Mouse (Mus musculus) cerebellum, adult 2 months (tissue): ENCODE measurements at regions not wholly inside any gene's neighbourhood (a gene's known extent, or its start where the extent isn't known, plus 50 kb on each side); places are given as distances from the start of the nearest gene placed in this dataset.

Source experiments
- DNase-seq, 2 experiments: peaks; one replicate each; pipeline ENCODE4 v3.0.0; 2021
- H3K27ac ChIP-seq: fragments of 200-500 bp; 2 replicates; pipeline ENCODE4 v1.5.1; 2012; ENCODE audit warnings: low read length, control low read depth, inconsistent platforms; ENCODE audit not compliant: insufficient read depth
- H3K27me3 ChIP-seq: fragments of 200-500 bp; 2 replicates; pipeline ENCODE4 v1.6.1; 2012; ENCODE audit warnings: inconsistent platforms, mild to moderate bottlenecking, low read length, moderate library complexity; ENCODE audit not compliant: control insufficient read depth, insufficient read depth
- H3K4me1 ChIP-seq: fragments of 200-500 bp; 2 replicates; pipeline ENCODE4 v1.6.1; 2011; ENCODE audit warnings: low read length; ENCODE audit not compliant: control insufficient read depth, insufficient read depth
- H3K4me3 ChIP-seq: fragments of 200-500 bp; replicated peaks from 2 replicates; pipeline ENCODE3; 2011; ENCODE audit warnings: mild to moderate bottlenecking, low read depth, low read length, control low read depth; ENCODE audit not compliant: insufficient read depth
- CTCF ChIP-seq: fragments of 200-500 bp; IDR thresholded peaks from 2 replicates; pipeline ENCODE4 v1.5.1; 2011; ENCODE audit warnings: low read depth, mild to moderate bottlenecking, control low read depth, low read length, moderate library complexity, borderline replicate concordance; ENCODE audit not compliant: insufficient read depth
- POLR2A ChIP-seq: fragments of 200-500 bp; IDR thresholded peaks from 2 replicates; pipeline ENCODE4 v1.6.1; 2011; ENCODE audit warnings: low read length, control low read depth, borderline replicate concordance; ENCODE audit not compliant: insufficient read depth
- WGBS: fragments of 180-500 bp; shearing (Covaris S2); methylation state at CpG from one replicate; pipeline ENCODE4 v1.1.7; 2018; 5-methylcytosine and 5-hydroxymethylcytosine counted together

GRCm38 (mm10) chr4:81743978-81744628, 301.5 kb upstream of the Mpdz start:
- Histone ChIP-seq H3K4me3 (no peak overlapping the region), H3K27ac (0 out of 2 replicates have a peak overlapping the region, but pooled peaks have one; percentile 13), H3K4me1 (no peaks in the 10 kb centered on the region), H3K27me3 (no peaks in the 10 kb centered on the region)
- DNase-seq: peak; percentile 23 to 28
- TF ChIP-seq POLR2A (no peak), CTCF (no peak)
- 63% methylated on average over 8 of the region's 8 CpGs for WGBS

- H3K27ac ChIP-seq: no peak overlapping the region
- no peaks in the 10 kb centered on the region for H3K4me1 ChIP-seq
- H3K4me3 ChIP-seq: no peak overlapping the region
- no peaks in the 10 kb centered on the region for H3K27me3 ChIP-seq
- no peak for DNase-seq
- 63% methylated on average over 4 of the region's 4 CpGs for WGBS
- TF ChIP-seq POLR2A (no peak), CTCF (no peak)
Measured at GRCm38 (mm10) chr4:81742536-81743459, 300.2 kb upstream of the Mpdz start.

GRCm38 (mm10) chr4:81734391-81734790, 291.8 kb upstream of the Mpdz start:
- WGBS: 99% methylated on average over 2 of the region's 2 CpGs
- H3K27me3 ChIP-seq: no peaks in the 10 kb centered on the region
- no peak for DNase-seq
- no peak overlapping the region for H3K27ac ChIP-seq
- H3K4me1 ChIP-seq: no peaks in the 10 kb centered on the region; the same call in 1 of the 2 replicates
- TF ChIP-seq POLR2A: no peak
- TF ChIP-seq CTCF: no peak
- no peak overlapping the region for H3K4me3 ChIP-seq

- Histone ChIP-seq H3K4me3 (no peak overlapping the region), H3K27me3 (no peaks in the 10 kb centered on the region), H3K4me1 (peaks cover 10% of the 10 kb centered on the region; the same call in 1 of the 2 replicates), H3K27ac (no peak overlapping the region)
- TF ChIP-seq CTCF (no peak), POLR2A (no peak)
- WGBS: 95% methylated on average over 2 of the region's 2 CpGs
- no peak for DNase-seq
Measured at GRCm38 (mm10) chr4:81730386-81730785, 287.8 kb upstream of the Mpdz start.

- Histone ChIP-seq H3K27me3 (no peaks in the 10 kb centered on the region), H3K4me3 (no peak overlapping the region), H3K4me1 (peaks cover 10% of the 10 kb centered on the region; the same call in 1 of the 2 replicates), H3K27ac (no peak overlapping the region)
- DNase-seq: peak in 1 of 2 experiments; percentile 53
- TF ChIP-seq POLR2A: no peak
- TF ChIP-seq CTCF: no peak
- WGBS: 14% methylated on average over 3 of the region's 3 CpGs
Measured at GRCm38 (mm10) chr4:81728961-81729360, 286.3 kb upstream of the Mpdz start.

- Histone ChIP-seq H3K4me1 (peaks cover 10% of the 10 kb centered on the region; the same call in 1 of the 2 replicates), H3K27ac (peak overlapping the region; percentile 98), H3K27me3 (no peaks in the 10 kb centered on the region), H3K4me3 (no peak overlapping the region)
- DNase-seq: peak in 1 of 2 experiments; percentile 33
- TF ChIP-seq CTCF: no peak
- no peak for TF ChIP-seq POLR2A
- 40% methylated on average over 12 of the region's 12 CpGs for WGBS
Measured at GRCm38 (mm10) chr4:81727735-81728581, 285.3 kb upstream of the Mpdz start.

- no peak for TF ChIP-seq POLR2A
- WGBS: 12% methylated on average over 16 of the region's 16 CpGs
- peaks cover 10% of the 10 kb centered on the region; the same call in 1 of the 2 replicates for H3K4me1 ChIP-seq
- H3K27ac ChIP-seq: peak overlapping the region; percentile 98
- no peak overlapping the region for H3K4me3 ChIP-seq
- H3K27me3 ChIP-seq: no peaks in the 10 kb centered on the region
- DNase-seq: peak; percentile 84 to 94
Measured at GRCm38 (mm10) chr4:81726761-81727723, 284.4 kb upstream of the Mpdz start.
